Mouse (Mus musculus): ENCODE measurements at regions not wholly inside any gene's neighbourhood (a gene's known extent, or its start where the extent isn't known, plus 50 kb on each side); places are given as distances from the start of the nearest gene placed in this dataset.

DNA sequence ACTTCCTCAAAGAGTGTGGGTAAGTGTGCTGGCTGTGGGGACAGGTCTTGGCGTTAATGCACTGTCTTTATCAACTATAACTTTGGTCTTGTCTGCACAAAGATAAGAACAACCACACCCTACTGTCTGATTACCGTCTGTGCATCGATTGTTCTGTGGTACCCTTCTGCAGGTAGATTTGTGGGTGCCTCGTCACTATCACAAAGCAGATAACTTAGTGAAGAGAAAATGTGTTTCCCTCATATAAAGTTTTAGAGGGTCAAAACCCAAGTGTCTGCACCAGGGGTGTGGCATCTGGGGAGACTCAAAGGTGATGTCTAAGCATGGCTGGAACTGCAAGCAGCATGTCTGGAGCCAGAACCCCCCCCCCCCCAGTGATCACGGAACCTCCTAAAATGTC, 259.4 kb downstream of the Gm49356 start:
- Histone ChIP-seq H3K9ac (ENCODE audit: low read length) (no peak overlapping the region), H3K36me3 (ENCODE audit: control insufficient read depth, insufficient read depth, low read length) (no peaks in the 10 kb centered on the region), H3K4me2 (ENCODE audit: low read length) (no peak overlapping the region), H3K9me3 (ENCODE audit: control insufficient read depth, low read length) (no peaks in the 10 kb centered on the region), H3K4me3 (ENCODE audit: control insufficient read depth in 1 of 2, insufficient read depth in 1 of 2, low read depth in 1 of 2, low read length in 2 of 2) (no peak overlapping the region), H3K27me3 (ENCODE audit: control insufficient read depth, insufficient read depth, low read length) (no peaks in the 10 kb centered on the region), H3K27ac (replicated peaks in 1 of 2; ENCODE audit: control insufficient read depth in 1 of 2, insufficient read depth in 1 of 2, low read depth in 2 of 2, low read length in 2 of 2) (no peak overlapping the region), H3K4me1 (ENCODE audit: control insufficient read depth in 2 of 2, insufficient read depth in 2 of 2, low read length in 2 of 2) (peaks cover 0 to 4% of the 10 kb centered on the region in 2 experiments; a peak in 2 of 4 replicates)
- no peak for ATAC-seq (ENCODE audit: insufficient number of reproducible peaks, insufficient read depth, low FRiP score, low read depth)
- 69% methylated on average over 5 of the region's 5 CpGs for WGBS

- no peaks in the 10 kb centered on the region for H3K27me3 ChIP-seq (ENCODE audit: control insufficient read depth, insufficient read depth, low read length)
- no peak for ATAC-seq (ENCODE audit: insufficient number of reproducible peaks, insufficient read depth, low FRiP score, low read depth)
- 80% methylated on average over 5 of the region's 5 CpGs for WGBS
These were observed 262.4 kb downstream of the Gm49356 start for GRCm38 (mm10) chr15:59151506-59151905.

DNA sequence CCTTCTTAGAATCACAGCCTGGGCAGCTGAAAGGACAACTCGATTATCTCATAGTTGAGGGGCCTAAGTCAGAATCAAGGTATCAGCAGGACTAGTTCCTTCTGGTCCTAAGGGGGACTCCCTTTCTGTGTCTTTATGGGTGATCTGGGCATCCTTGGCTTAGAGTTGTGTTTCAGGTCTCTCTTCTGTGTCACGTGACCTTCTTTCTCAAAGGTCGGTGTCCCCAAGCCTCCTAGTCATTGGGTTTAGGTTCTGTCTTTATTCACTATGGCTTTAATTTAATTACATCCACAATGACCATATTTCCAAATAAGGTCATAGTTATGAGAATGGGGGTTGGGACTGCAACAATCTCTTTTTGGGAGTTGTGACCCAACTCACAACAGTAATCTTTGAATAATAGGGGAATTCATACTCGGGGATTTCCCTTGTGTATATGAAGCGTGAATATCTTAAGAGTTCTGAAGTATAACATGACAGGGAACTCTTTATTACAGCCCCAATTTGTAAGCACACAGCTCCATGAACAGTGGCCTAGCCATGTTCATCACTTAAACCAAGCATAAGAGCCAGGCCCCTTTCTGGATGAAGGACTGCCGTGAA, 263.8 kb downstream of the Gm49356 start:
- no peaks in the 10 kb centered on the region for H3K27me3 ChIP-seq (ENCODE audit: control insufficient read depth, insufficient read depth, low read length)
- H3K9ac ChIP-seq (ENCODE audit: low read length) = no peak overlapping the region
- no peaks in the 10 kb centered on the region for H3K36me3 ChIP-seq (ENCODE audit: control insufficient read depth, insufficient read depth, low read length)
- no peak for ATAC-seq (ENCODE audit: insufficient number of reproducible peaks, insufficient read depth, low FRiP score, low read depth)
- no peaks in the 10 kb centered on the region for H3K9me3 ChIP-seq (ENCODE audit: control insufficient read depth, low read length)
- WGBS = 92% methylated on average over 6 of the region's 6 CpGs
- no peak overlapping the region for H3K4me3 ChIP-seq (ENCODE audit: control insufficient read depth in 1 of 2, insufficient read depth in 1 of 2, low read depth in 1 of 2, low read length in 2 of 2)
- peaks cover 12 to 17% of the 10 kb centered on the region in 2 experiments for H3K4me1 ChIP-seq (ENCODE audit: control insufficient read depth in 2 of 2, insufficient read depth in 2 of 2, low read length in 2 of 2)
- no peak overlapping the region for H3K4me2 ChIP-seq (ENCODE audit: low read length)
- no peak overlapping the region for H3K27ac ChIP-seq (replicated peaks in 1 of 2; ENCODE audit: control insufficient read depth in 1 of 2, insufficient read depth in 1 of 2, low read depth in 2 of 2, low read length in 2 of 2)

More at GRCm38 (mm10) chr15:59151506-59151905, 262.4 kb downstream of the Gm49356 start:
- H3K36me3 ChIP-seq (ENCODE audit: control insufficient read depth, insufficient read depth, low read length) = no peaks in the 10 kb centered on the region
- H3K4me3 ChIP-seq (ENCODE audit: control insufficient read depth in 1 of 2, insufficient read depth in 1 of 2, low read depth in 1 of 2, low read length in 2 of 2) = no peak overlapping the region
- H3K9ac ChIP-seq (ENCODE audit: low read length) = no peak overlapping the region
- H3K27ac ChIP-seq (replicated peaks in 1 of 2; ENCODE audit: control insufficient read depth in 1 of 2, insufficient read depth in 1 of 2, low read depth in 2 of 2, low read length in 2 of 2) = no peak overlapping the region
- no peaks in the 10 kb centered on the region for H3K9me3 ChIP-seq (ENCODE audit: control insufficient read depth, low read length)
- peaks cover 13 to 17% of the 10 kb centered on the region in 2 experiments for H3K4me1 ChIP-seq (ENCODE audit: control insufficient read depth in 2 of 2, insufficient read depth in 2 of 2, low read length in 2 of 2)
- H3K4me2 ChIP-seq (ENCODE audit: low read length) = no peak overlapping the region

GRCm38 (mm10) chr15:59153416-59154250, 264.5 kb downstream of the Gm49356 start:
- H3K4me2 ChIP-seq (ENCODE audit: low read length) = no peak overlapping the region
- ATAC-seq (ENCODE audit: insufficient number of reproducible peaks, insufficient read depth, low FRiP score, low read depth) = no peak
- H3K4me1 ChIP-seq (ENCODE audit: control insufficient read depth in 2 of 2, insufficient read depth in 2 of 2, low read length in 2 of 2) = peaks cover 12 to 21% of the 10 kb centered on the region in 2 experiments
- 76% methylated on average over 16 of the region's 16 CpGs for WGBS
- H3K27ac ChIP-seq (replicated peaks in 1 of 2; ENCODE audit: control insufficient read depth in 1 of 2, insufficient read depth in 1 of 2, low read depth in 2 of 2, low read length in 2 of 2) = peak overlapping the region; percentile 28 to 70
- no peaks in the 10 kb centered on the region for H3K27me3 ChIP-seq (ENCODE audit: control insufficient read depth, insufficient read depth, low read length)
- H3K9me3 ChIP-seq (ENCODE audit: control insufficient read depth, low read length) = no peaks in the 10 kb centered on the region
- peak overlapping the region; percentile 6; the same call in 1 of the 2 replicates for H3K9ac ChIP-seq (ENCODE audit: low read length)
- no peak overlapping the region for H3K4me3 ChIP-seq (ENCODE audit: control insufficient read depth in 1 of 2, insufficient read depth in 1 of 2, low read depth in 1 of 2, low read length in 2 of 2)
- H3K36me3 ChIP-seq (ENCODE audit: control insufficient read depth, insufficient read depth, low read length) = no peaks in the 10 kb centered on the region

GRCm38 (mm10) chr15:59154407-59155288, 265.6 kb downstream of the Gm49356 start:
- peak; percentile 25; the same call in 1 of the 2 replicates for ATAC-seq (ENCODE audit: insufficient number of reproducible peaks, insufficient read depth, low FRiP score, low read depth)
- Histone ChIP-seq H3K9me3 (ENCODE audit: control insufficient read depth, low read length) (no peaks in the 10 kb centered on the region), H3K27ac (replicated peaks in 1 of 2; ENCODE audit: control insufficient read depth in 1 of 2, insufficient read depth in 1 of 2, low read depth in 2 of 2, low read length in 2 of 2) (peak overlapping the region; percentile 28 to 70), H3K9ac (ENCODE audit: low read length) (peak overlapping the region; percentile 6; the same call in 1 of the 2 replicates), H3K4me2 (ENCODE audit: low read length) (no peak overlapping the region), H3K4me3 (ENCODE audit: control insufficient read depth in 1 of 2, insufficient read depth in 1 of 2, low read depth in 1 of 2, low read length in 2 of 2) (no peak overlapping the region), H3K36me3 (ENCODE audit: control insufficient read depth, insufficient read depth, low read length) (no peaks in the 10 kb centered on the region), H3K27me3 (ENCODE audit: control insufficient read depth, insufficient read depth, low read length) (no peaks in the 10 kb centered on the region), H3K4me1 (ENCODE audit: control insufficient read depth in 2 of 2, insufficient read depth in 2 of 2, low read length in 2 of 2) (peaks cover 16 to 26% of the 10 kb centered on the region in 2 experiments)
- WGBS = 21% methylated on average over 6 of the region's 6 CpGs

DNA sequence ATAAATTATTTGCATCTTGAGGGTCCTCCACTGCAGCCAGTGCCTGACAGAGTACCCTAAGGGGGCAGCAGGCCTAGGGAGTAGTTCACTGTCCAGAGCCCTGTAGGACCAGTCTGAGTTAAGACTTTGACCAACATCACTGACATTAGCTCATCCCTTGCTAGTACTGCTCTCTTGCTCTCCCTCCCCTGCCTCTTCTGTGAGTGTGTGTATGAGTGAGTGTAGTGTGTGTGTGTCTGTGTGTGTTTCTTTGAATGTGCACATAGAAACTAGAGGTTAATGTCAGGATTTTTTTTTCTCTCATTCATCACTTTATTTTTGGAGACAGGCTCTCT, 266.2 kb downstream of the Gm49356 start:
- no peak for ATAC-seq (ENCODE audit: insufficient number of reproducible peaks, insufficient read depth, low FRiP score, low read depth)
- Histone ChIP-seq H3K36me3 (ENCODE audit: control insufficient read depth, insufficient read depth, low read length) (no peaks in the 10 kb centered on the region), H3K9me3 (ENCODE audit: control insufficient read depth, low read length) (no peaks in the 10 kb centered on the region), H3K4me1 (ENCODE audit: control insufficient read depth in 2 of 2, insufficient read depth in 2 of 2, low read length in 2 of 2) (peaks cover 16 to 26% of the 10 kb centered on the region in 2 experiments), H3K27ac (replicated peaks in 1 of 2; ENCODE audit: control insufficient read depth in 1 of 2, insufficient read depth in 1 of 2, low read depth in 2 of 2, low read length in 2 of 2) (peak overlapping the region in 1 of 2 experiments; percentile 70; a peak in 2 of 4 replicates), H3K4me2 (ENCODE audit: low read length) (no peak overlapping the region), H3K9ac (ENCODE audit: low read length) (no peak overlapping the region), H3K27me3 (ENCODE audit: control insufficient read depth, insufficient read depth, low read length) (no peaks in the 10 kb centered on the region), H3K4me3 (ENCODE audit: control insufficient read depth in 1 of 2, insufficient read depth in 1 of 2, low read depth in 1 of 2, low read length in 2 of 2) (no peak overlapping the region)

GRCm38 (mm10) chr15:59156328-59156727, 267.2 kb downstream of the Gm49356 start:
- Histone ChIP-seq H3K4me3 (ENCODE audit: control insufficient read depth in 1 of 2, insufficient read depth in 1 of 2, low read depth in 1 of 2, low read length in 2 of 2) (no peak overlapping the region), H3K9ac (ENCODE audit: low read length) (no peak overlapping the region), H3K36me3 (ENCODE audit: control insufficient read depth, insufficient read depth, low read length) (no peaks in the 10 kb centered on the region), H3K4me2 (ENCODE audit: low read length) (no peak overlapping the region), H3K4me1 (ENCODE audit: control insufficient read depth in 2 of 2, insufficient read depth in 2 of 2, low read length in 2 of 2) (peaks cover 16 to 26% of the 10 kb centered on the region in 2 experiments), H3K9me3 (ENCODE audit: control insufficient read depth, low read length) (no peaks in the 10 kb centered on the region), H3K27me3 (ENCODE audit: control insufficient read depth, insufficient read depth, low read length) (no peaks in the 10 kb centered on the region), H3K27ac (replicated peaks in 1 of 2; ENCODE audit: control insufficient read depth in 1 of 2, insufficient read depth in 1 of 2, low read depth in 2 of 2, low read length in 2 of 2) (no peak overlapping the region)
- ATAC-seq (ENCODE audit: insufficient number of reproducible peaks, insufficient read depth, low FRiP score, low read depth) = no peak
- 86% methylated on average over 7 of the region's 7 CpGs for WGBS
